Mouse (Mus musculus): Measurements from ENCODE around the gene Rbl1.
"Not testable (repeated sequence)": the region's sequence is repeated elsewhere in the genome, so short reads cannot be mapped to it uniquely, and the experiment has no call there.

Rbl1 gene

DNA sequence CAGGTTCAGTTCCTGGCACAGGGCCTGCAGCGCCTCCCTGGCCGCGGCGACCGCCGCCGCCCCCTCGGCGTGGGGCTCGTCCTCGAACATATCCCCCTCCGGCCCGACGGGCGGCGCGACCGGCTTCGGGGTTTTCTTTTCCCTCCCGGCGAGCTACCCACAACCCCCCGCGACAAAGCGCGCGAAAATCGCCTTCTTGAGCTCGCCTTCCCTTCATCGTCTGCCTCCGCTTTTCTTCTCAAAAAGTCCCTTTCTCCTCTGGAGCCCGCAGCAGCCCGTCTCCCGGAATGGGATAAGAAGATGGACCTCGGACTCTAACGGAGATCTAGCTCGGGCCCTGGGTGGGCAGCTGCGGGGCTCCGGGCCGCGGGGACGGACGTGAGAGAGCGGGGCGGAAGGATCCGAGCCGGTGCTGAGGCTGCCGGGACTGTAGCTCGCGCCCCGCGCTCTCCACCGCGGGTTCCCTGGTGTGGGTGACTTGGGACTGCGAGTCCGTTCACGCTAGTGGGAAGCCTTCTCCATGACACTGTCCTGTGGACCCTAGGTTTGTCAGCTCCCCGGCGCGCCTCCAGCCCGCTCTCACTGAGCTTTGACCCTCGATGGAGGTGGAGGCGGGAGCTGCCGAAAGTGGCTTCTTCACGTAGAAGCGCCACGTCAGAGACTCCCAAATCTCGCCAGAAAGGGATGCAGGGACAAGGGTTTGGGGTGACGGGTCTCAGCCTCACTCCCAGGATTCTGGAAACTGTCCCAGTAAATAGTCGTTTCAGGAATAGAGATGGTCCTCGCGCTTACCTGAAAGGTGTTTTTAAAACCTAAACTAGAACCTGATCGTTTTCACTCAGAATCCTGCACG is at the start of gene Rbl1:
TSS of gene Rbl1 (minus strand) at position 169 of the 853 bp plus-strand sequence.
- Histone ChIP-seq H3K27me3 (ENCODE audit: control insufficient read depth, insufficient read depth, low read length, poor library complexity, severe bottlenecking) (no peaks in the 10 kb centered on the region), H3K36me3 (ENCODE audit: control insufficient read depth, insufficient read depth, low read length, poor library complexity, severe bottlenecking) (no peaks in the 10 kb centered on the region)
- peak; percentile 92 for DNase-seq (ENCODE audit: low read depth, low spot score)

DNA sequence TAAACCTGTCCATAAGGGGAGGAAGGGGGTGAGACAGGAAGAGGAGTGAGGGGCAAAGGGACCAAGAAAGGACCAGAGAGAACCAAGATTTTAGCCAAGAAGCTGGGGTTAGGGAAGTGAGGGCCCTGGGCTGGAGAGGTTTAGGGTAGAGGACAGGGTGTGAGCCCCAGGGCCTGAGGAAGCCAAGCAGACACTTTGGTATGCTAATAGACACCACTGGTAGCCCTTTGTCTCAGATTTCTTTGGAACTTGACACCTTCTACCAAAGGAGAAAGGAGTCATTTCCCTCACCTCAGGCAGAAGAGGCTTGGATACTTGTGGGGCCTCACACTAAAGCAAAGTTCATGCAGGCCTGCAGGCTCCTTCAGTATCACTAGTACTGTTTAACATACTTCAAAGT is 43.8 kb upstream of the Rbl1 start:
- DNase-seq (ENCODE audit: low read depth, low spot score) = no peak
- no peaks in the 10 kb centered on the region for H3K36me3 ChIP-seq (ENCODE audit: control insufficient read depth, insufficient read depth, low read length, poor library complexity, severe bottlenecking)
- no peaks in the 10 kb centered on the region for H3K27me3 ChIP-seq (ENCODE audit: control insufficient read depth, insufficient read depth, low read length, poor library complexity, severe bottlenecking)

DNA sequence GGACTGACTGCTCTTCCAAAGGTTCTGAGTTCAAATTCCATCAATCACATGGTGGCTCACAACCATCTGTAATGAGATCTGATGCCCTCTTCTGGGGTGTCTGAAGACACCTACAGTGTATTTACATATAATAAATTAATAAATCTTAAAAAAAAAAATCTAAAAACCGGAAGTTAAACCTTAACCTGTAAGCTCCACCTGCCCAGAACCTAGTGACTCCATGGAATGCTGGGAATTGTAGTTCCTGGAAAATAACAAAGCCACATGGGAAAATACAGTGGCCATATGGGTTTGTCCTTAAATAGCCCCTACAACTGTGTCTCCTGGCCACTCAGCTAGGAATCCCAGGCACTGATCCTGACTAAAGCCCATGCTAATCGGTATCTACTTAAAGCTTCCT is 41.3 kb upstream of the Rbl1 start:
- DNase-seq (ENCODE audit: low read depth, low spot score) = no peak
- Histone ChIP-seq H3K36me3 (ENCODE audit: control insufficient read depth, insufficient read depth, low read length, poor library complexity, severe bottlenecking) (no peaks in the 10 kb centered on the region), H3K27me3 (ENCODE audit: control insufficient read depth, insufficient read depth, low read length, poor library complexity, severe bottlenecking) (no peaks in the 10 kb centered on the region)

DNA sequence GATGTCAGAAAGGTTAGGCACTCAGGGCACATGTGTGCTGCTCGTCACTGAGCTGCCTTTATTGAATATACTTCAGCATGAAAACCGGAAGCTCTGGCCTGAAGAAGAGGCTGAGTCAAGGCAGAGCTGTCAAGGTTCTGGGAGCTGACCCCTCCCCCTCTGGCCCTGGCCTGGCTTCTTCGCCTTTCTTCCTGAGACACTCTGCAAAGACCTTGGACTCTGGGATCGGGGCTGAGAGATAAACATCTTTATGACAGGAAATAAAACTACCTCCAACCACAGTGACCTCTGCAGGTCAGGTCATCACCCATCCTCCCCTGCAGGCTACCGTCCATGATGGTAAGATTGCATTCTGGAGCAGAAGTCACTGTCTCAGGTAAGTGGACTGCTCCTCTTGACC is 40.7 kb upstream of the Rbl1 start:
- DNase-seq (ENCODE audit: low read depth, low spot score) = no peak
- H3K27me3 ChIP-seq (ENCODE audit: control insufficient read depth, insufficient read depth, low read length, poor library complexity, severe bottlenecking) = no peaks in the 10 kb centered on the region
- no peaks in the 10 kb centered on the region for H3K36me3 ChIP-seq (ENCODE audit: control insufficient read depth, insufficient read depth, low read length, poor library complexity, severe bottlenecking)

DNA sequence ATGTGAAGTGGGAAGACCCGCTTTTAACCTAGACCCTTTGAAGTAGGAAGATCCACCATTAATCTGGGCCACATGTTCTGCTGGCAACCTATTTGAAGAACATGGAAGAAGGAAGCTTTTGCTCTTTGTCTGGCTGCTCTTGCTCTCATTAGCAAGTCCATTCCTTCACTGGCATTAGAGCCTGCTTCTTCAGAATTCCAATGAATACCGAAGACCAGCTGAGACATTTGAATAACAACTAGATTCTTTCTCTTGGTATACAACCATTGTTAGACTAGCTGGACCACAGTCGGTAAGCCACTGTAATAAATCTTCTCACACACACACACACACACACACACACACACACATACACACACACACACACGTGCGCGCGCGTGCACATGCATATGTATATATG is 31.6 kb upstream of the Rbl1 start:
- H3K36me3 ChIP-seq (ENCODE audit: control insufficient read depth, insufficient read depth, low read length, poor library complexity, severe bottlenecking) = no peaks in the 10 kb centered on the region
- no peaks in the 10 kb centered on the region for H3K27me3 ChIP-seq (ENCODE audit: control insufficient read depth, insufficient read depth, low read length, poor library complexity, severe bottlenecking)
- no peak for DNase-seq (ENCODE audit: low read depth, low spot score)

DNA sequence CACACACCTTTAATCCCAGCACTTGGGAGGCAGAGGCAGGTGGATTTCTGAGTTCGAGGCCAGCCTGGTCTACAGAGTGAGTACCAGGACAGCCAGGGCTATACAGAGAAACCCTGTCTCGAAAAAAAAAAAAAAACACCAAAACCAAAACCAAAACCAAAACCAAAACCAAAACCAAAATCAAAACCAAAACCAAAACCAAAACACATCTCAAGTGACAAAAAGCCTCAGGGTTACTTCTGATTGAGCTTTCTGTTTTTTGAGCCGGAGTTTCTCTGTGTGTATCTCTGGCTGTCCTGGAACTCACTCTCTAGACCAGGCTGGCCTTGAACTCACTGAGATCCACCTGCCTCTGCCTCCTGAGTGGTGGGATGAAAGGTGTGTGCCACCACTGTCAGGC is 17.6 kb upstream of the Rbl1 start:
- not testable (repeated sequence) for H3K27me3 ChIP-seq (ENCODE audit: control insufficient read depth, insufficient read depth, low read length, poor library complexity, severe bottlenecking); H3K36me3 ChIP-seq (ENCODE audit: control insufficient read depth, insufficient read depth, low read length, poor library complexity, severe bottlenecking)
- peak; percentile 13 for DNase-seq (ENCODE audit: low read depth, low spot score)

DNA sequence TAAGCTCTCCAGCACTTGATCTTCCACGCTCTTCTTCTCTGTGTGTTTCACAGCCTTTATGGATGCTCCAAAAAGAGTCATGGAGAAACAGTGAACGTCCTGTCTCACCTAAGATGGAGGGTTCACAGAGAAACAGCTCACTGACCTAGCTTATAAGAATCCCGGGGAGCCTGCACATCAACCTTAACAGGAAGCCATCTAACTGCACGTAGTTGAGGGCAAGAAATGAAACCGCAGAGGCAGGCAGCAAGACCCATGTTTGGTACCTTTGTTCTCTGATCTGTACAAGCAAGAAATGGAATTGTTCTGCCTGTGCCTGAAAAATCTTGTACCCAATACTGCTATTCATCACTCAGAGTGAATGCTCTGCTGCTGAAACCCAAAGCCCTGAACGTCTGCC is 15.8 kb upstream of the Rbl1 start:
- Histone ChIP-seq H3K36me3 (ENCODE audit: control insufficient read depth, insufficient read depth, low read length, poor library complexity, severe bottlenecking) (no peaks in the 10 kb centered on the region), H3K27me3 (ENCODE audit: control insufficient read depth, insufficient read depth, low read length, poor library complexity, severe bottlenecking) (no peaks in the 10 kb centered on the region)
- no peak for DNase-seq (ENCODE audit: low read depth, low spot score)

DNA sequence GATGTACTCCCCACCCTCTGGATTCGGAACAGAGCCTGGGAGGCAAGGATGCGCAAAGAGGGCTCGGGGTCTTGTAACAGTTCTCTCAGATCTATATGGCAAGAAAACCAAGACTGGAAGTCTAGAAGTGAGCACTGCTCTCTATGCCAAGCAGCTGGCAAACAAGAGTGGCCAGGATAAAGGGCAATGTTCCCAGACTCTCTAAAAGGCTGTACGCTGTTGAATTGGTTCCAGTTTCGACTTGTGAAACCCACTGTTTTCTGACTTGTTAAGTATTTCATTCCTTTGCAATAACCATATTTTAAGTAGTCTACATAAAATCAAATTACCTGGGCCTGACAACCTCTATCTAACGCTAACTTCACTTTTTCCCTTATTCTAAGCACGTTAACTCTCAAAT is 7.4 kb upstream of the Rbl1 start:
- Histone ChIP-seq H3K27me3 (ENCODE audit: control insufficient read depth, insufficient read depth, low read length, poor library complexity, severe bottlenecking) (no peaks in the 10 kb centered on the region; the same call in 1 of the 2 replicates), H3K36me3 (ENCODE audit: control insufficient read depth, insufficient read depth, low read length, poor library complexity, severe bottlenecking) (no peaks in the 10 kb centered on the region)
- DNase-seq (ENCODE audit: low read depth, low spot score) = no peak

DNA sequence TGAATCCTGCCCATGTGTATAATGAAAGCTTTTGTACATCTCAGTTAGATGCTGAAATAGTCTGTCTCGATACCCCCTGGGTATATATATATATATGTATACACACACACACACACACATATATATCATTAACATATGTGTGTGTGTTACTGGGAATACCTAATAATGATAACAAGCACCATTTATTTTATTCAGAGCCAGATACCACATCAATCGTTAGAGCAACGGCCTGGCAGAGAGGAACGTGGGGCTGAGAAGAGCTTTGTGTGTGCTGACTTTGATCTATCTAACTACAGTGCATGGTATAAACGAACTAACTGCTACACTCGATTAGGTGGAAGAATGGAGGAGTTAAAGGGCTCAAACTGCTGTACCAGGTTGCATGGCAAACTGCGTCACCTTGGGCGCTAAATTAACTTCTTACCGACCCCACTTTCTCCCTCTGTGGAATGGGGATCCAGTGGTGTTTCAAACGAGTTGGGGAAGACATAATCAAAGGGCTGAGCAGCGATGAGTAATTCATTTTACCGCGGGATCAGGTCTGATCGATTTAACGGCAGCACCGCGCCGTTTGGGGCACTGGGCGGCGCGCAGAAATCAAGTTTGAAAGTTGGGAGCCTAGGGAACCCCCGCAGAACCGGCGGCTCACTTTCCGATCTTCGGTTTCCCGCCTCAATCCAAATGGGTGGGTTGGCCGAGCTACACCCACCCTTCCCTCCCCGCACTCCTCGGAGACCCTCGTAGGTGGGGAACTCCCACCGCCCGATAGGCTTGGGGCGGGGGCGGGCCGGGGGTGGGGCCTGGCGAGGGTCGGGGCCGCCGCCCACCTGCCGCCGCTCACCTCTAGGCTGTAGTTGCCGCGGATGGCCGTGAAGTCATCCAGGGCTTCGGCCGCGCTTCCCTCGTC is 622 bp downstream of the Rbl1 start:
- peak; percentile 51 for DNase-seq (ENCODE audit: low read depth, low spot score)
- H3K27me3 ChIP-seq (ENCODE audit: control insufficient read depth, insufficient read depth, low read length, poor library complexity, severe bottlenecking) = no peaks in the 10 kb centered on the region
- H3K36me3 ChIP-seq (ENCODE audit: control insufficient read depth, insufficient read depth, low read length, poor library complexity, severe bottlenecking) = peaks cover 1% of the 10 kb centered on the region; the same call in 1 of the 2 replicates

DNA sequence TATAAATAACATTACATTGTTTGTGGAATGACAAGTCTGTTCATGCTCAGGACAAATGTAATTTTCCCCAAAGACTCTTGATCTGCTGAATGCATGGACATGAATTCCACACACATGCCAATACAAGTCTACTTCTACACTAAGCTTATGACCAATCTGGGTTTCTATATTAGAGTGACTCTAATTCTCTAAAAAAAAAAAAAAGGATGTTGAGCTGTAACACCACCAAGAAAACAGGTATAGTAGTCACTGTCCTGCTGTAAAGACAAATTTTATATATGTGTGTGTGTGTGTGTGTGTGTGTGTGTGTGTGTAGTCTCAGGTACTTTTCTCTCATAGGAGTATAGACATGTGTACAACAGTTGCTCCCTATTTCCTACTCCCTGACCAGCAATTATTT is 1.3 kb downstream of the Rbl1 start:
- no peak for DNase-seq (ENCODE audit: low read depth, low spot score)
- Histone ChIP-seq H3K27me3 (ENCODE audit: control insufficient read depth, insufficient read depth, low read length, poor library complexity, severe bottlenecking) (no peaks in the 10 kb centered on the region), H3K36me3 (ENCODE audit: control insufficient read depth, insufficient read depth, low read length, poor library complexity, severe bottlenecking) (peaks cover 1% of the 10 kb centered on the region; the same call in 1 of the 2 replicates)

DNA sequence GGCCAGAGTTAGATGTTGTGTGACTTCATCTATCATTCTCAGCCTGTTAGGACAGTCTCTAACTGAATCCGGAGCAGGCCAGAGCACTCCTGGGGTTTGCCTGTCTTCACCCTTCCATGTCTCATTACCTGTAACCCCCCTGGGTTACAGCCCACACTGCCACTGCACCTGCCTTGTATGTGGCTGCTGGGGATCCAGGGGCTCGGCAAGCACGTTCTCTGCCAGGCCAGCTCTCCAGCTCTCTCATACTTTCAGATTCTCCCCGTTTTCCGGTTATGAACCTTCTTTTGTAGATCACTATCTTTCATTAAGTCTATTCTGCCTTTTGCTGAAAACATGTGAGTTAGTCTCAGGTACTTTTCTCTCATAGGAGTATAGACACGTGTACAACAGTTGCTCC is 2.0 kb downstream of the Rbl1 start:
- no peaks in the 10 kb centered on the region for H3K27me3 ChIP-seq (ENCODE audit: control insufficient read depth, insufficient read depth, low read length, poor library complexity, severe bottlenecking)
- no peak for DNase-seq (ENCODE audit: low read depth, low spot score)
- H3K36me3 ChIP-seq (ENCODE audit: control insufficient read depth, insufficient read depth, low read length, poor library complexity, severe bottlenecking) = peaks cover 1% of the 10 kb centered on the region; the same call in 1 of the 2 replicates

DNA sequence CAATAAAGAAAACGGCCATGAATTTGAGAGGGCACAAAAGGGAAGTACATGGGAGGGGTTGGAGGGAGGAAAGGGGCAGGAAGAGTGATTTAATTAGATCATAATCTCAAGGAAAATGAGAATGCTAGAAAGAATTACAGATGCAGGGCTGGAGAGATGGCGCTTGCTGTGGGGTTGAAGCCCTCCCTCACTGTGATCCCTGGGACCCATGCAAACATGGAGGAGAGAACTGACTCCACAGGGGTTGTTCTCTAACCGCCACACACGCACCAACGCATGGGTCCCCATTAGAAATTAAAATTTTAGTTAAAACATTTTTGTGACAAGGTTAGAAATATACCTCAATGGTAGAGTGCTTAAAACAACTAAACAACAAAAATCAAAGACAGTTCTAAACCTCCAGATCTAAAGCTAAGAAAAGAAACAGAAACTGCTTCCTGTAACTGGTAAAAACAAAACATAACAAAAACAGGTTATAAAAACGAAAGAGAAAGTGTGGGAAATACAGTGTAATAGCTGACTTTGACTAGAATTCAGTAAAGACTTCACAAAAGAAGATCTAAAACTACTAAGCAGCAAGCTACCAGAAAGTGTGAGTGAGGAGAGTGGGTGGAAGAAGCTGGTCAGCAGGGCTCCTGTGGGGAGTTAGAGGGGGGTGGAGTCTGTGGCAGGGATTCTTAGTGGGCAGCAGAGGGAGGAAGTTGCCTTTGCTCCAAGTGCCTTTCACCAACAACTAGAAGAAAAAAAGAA is 3.1 kb downstream of the Rbl1 start:
- Histone ChIP-seq H3K27me3 (ENCODE audit: control insufficient read depth, insufficient read depth, low read length, poor library complexity, severe bottlenecking) (no peaks in the 10 kb centered on the region), H3K36me3 (ENCODE audit: control insufficient read depth, insufficient read depth, low read length, poor library complexity, severe bottlenecking) (peaks cover 1% of the 10 kb centered on the region; the same call in 1 of the 2 replicates)
- peak; percentile 51 for DNase-seq (ENCODE audit: low read depth, low spot score)

DNA sequence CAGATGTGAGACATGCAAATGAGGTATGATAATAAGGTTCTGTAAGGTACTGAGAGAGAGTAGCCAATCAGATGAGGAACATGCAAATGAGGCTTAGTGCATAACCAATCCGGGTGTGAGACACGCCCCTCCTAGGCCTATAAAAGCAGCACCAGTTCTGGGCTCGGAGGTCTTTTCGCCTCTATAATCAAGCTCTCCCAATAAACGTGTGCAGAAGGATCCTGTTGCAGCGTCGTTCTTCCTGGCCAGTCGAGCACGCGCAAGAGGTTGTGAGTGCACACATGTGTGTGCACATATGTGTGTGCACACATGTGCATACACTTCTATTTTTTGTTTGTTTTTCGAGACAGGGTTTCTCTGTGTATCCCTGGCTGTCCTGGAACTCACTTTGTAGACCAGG is 5.9 kb downstream of the Rbl1 start:
- not testable (repeated sequence) for DNase-seq (ENCODE audit: low read depth, low spot score); H3K36me3 ChIP-seq (ENCODE audit: control insufficient read depth, insufficient read depth, low read length, poor library complexity, severe bottlenecking); H3K27me3 ChIP-seq (ENCODE audit: control insufficient read depth, insufficient read depth, low read length, poor library complexity, severe bottlenecking)

DNA sequence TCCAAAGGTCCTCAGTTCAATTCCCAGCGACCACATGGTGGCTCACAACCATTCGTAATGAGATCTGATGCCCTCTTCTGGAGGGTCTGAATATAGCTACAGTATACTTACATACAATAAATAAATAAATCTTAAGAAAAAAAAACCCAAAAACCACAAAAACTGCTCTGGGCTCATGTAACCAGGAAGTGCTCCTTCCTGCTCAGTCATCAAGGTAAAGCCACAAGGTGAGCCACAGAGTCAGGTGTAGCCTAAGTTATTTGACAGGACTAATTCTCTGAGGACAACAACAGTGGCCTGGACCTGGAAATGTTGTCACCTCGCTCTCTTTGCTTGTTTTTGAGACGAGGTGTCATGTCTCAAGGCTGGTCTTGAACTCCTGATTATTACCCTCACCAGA is 13.7 kb downstream of the Rbl1 start:
- Histone ChIP-seq H3K36me3 (ENCODE audit: control insufficient read depth, insufficient read depth, low read length, poor library complexity, severe bottlenecking) (peaks cover 18% of the 10 kb centered on the region), H3K27me3 (ENCODE audit: control insufficient read depth, insufficient read depth, low read length, poor library complexity, severe bottlenecking) (no peaks in the 10 kb centered on the region)
- DNase-seq (ENCODE audit: low read depth, low spot score) = no peak

Measured in splenic B cell, adult 2 months (primary cell).